Mouse (Mus musculus) heart, adult 2 months (tissue): ENCODE measurements at regions not wholly inside any gene's neighbourhood (a gene's known extent, or its start where the extent isn't known, plus 50 kb on each side); places are given as distances from the start of the nearest gene placed in this dataset.

Experiments used
- EP300 ChIP-seq: fragments of 200-500 bp; IDR thresholded peaks from 2 replicates; pipeline ENCODE4 v1.6.1; 2011; ENCODE audit warnings: low read depth, low read length, control low read depth; ENCODE audit not compliant: insufficient read depth
- POLR2A ChIP-seq: fragments of 200-500 bp; IDR thresholded peaks from 2 replicates; pipeline ENCODE4 v1.6.1; 2011; ENCODE audit warnings: mild to moderate bottlenecking, low read depth, low read length, control low read depth; ENCODE audit not compliant: insufficient read depth

GRCm38 (mm10) chr8:93689832-93690471 is 119.8 kb upstream of the Gnao1 start:
- TF ChIP-seq POLR2A (no peak), EP300 (no peak)
